Mouse (Mus musculus) heart, embryonic 11.5 days (tissue): ENCODE results near the gene Mlkl. TPM values are rescaled to one million over a fixed set of nuclear protein-coding genes. Genes with fewer than 3 reads are reported as not detected.
A peak's percentile ranks its signal among the peaks of the same experiment; 100 is the strongest.
"Not testable (repeated sequence)": the region's sequence is repeated elsewhere in the genome, so short reads cannot be mapped to it uniquely, and the experiment has no call there.

Experiments
- ATAC-seq: fragments of 200-750 bp; cut with Nextera tagmentation; replicated peaks from 2 replicates; pipeline ENCODE4 v1.8.0; 2017; ENCODE audit warnings: moderate library complexity; ENCODE audit not compliant: insufficient number of reproducible peaks, low FRiP score, low TSS enrichment
- H3K27ac ChIP-seq: fragments of 300-500 bp; sonication (generic); 2 replicates; pipeline ENCODE4 v1.5.1; 2014; ENCODE audit warnings: mild to moderate bottlenecking, low read depth, low read length
- H3K27me3 ChIP-seq: fragments of 300-500 bp; sonication (generic); 2 replicates; pipeline ENCODE4 v1.6.1; 2014; ENCODE audit warnings: mild to moderate bottlenecking, low read length, mixed read lengths; ENCODE audit not compliant: control insufficient read depth, insufficient read depth
- H3K36me3 ChIP-seq: fragments of 300-500 bp; sonication (generic); 2 replicates; pipeline ENCODE4 v1.6.1; 2014; ENCODE audit warnings: mild to moderate bottlenecking, low read length, moderate library complexity, mixed read lengths; ENCODE audit not compliant: control insufficient read depth, insufficient read depth
- H3K4me1 ChIP-seq: fragments of 300-500 bp; sonication (generic); 2 replicates; pipeline ENCODE4 v1.6.1; 2014; ENCODE audit warnings: low read length; ENCODE audit not compliant: control insufficient read depth, insufficient read depth
- H3K4me2 ChIP-seq: fragments of 300-500 bp; sonication (generic); 2 replicates; pipeline ENCODE4 v1.6.1; 2014; ENCODE audit warnings: mild to moderate bottlenecking, moderate library complexity
- H3K4me3 ChIP-seq: fragments of 300-500 bp; sonication (generic); 2 replicates; pipeline ENCODE4 v1.5.1; 2014; ENCODE audit warnings: low read depth, low read length
- H3K9ac ChIP-seq: fragments of 300-500 bp; sonication (generic); 2 replicates; pipeline ENCODE4 v1.6.1; 2014; ENCODE audit warnings: mild to moderate bottlenecking, low read depth, low read length, moderate library complexity
- H3K9me3 ChIP-seq: fragments of 300-500 bp; sonication (generic); replicated peaks from 2 replicates; pipeline ENCODE4 v1.6.1; 2016; ENCODE audit warnings: low read length; ENCODE audit not compliant: control insufficient read depth
- WGBS: fragments of 180-500 bp; shearing (Covaris S2); extraction: QIAGEN DNeasy Blood & Tissue Kit; methylation state at CpG from one replicate; pipeline ENCODE4 v1.1.7; 2014; ENCODE audit not compliant: insufficient replicate concordance; 5-methylcytosine and 5-hydroxymethylcytosine counted together
- polyA plus RNA-seq: library from polyadenylated mRNA; unstranded; fragments of >200 nt; fragmentation: Nextera tagmentation; extraction: Ambion mirVana; gene quantifications from 2 replicates; pipeline ENCODE4 v1.2.1, GENCODE M21; 2014

Mlkl gene
- polyA plus RNA-seq, 1 experiment from 2014 or later, result 1.7 TPM

DNA sequence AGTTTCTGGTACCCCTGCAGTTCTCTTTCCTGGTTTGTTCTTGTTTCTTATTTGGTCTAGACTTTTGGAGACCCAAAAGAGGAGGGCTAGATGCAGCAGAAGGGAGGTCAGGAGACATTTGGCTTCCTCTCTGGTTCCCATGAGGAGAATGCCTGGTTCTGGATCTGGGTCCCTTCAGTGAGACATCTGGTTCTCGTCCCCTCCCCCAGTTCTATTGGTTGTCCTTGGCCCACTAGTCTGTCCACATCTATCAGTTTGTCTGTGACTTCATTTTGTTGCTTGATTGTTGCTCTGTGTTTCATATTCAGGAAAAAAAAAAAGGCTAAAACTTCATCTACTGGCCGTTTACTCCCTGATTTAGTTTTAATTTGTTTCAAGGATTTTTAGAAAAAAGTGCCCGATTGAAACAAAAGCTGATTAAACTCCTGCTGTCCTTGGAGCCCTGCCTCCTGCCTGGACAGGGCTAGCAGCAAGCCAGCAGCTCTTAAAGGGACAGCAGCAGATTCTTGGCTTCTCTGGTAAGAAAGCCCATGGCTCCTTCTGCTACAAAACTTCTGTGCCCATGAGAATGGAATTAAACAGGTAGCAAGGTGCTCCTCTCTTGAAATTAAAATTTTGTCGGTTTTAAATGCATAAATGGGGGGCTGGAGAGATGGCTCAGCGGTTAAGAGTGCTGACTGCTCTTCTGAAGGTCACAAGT is 32.8 kb downstream of the Mlkl start:
- Histone ChIP-seq H3K4me3 (no peak overlapping the region), H3K27me3 (no peaks in the 10 kb centered on the region), H3K27ac (no peak overlapping the region), H3K4me1 (0 out of 2 replicates have a peak, but pooled peaks cover 3% of the 10 kb centered on the region), H3K4me2 (no peak overlapping the region), H3K9ac (no peak overlapping the region), H3K9me3 (no peaks in the 10 kb centered on the region), H3K36me3 (no peaks in the 10 kb centered on the region)
- 22% methylated on average over 5 of the region's 5 CpGs for WGBS
- no peak for ATAC-seq

DNA sequence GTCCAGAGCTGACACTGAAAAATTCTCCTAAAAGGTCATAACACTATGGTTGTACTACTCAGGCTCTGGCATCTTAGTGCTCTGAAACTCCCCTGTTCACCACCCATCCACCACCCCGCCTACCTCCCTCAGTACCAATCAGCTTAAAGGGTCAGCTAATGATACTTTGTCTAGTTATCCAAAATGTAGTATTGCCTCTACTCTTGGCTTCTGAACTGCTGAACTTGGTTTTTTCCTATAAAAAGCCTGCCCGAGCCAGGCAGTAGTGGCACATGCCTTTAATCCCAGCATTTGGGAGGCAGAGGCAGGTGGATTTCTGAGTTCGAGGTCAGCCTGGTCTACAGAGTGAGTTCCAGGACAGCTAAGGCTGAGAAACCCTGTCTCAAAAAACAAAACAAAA is 33.6 kb downstream of the Mlkl start:
- H3K9ac ChIP-seq, result no peak overlapping the region
- H3K4me3 ChIP-seq, result no peak overlapping the region
- no peak overlapping the region for H3K27ac ChIP-seq
- H3K4me2 ChIP-seq, result no peak overlapping the region
- WGBS, result 88% methylated on average over 3 of the region's 3 CpGs
- H3K4me1 ChIP-seq, result 0 out of 2 replicates have a peak, but pooled peaks cover 3% of the 10 kb centered on the region
- H3K27me3 ChIP-seq, result no peaks in the 10 kb centered on the region
- no peak for ATAC-seq
- H3K36me3 ChIP-seq, result no peaks in the 10 kb centered on the region
- H3K9me3 ChIP-seq, result no peaks in the 10 kb centered on the region

DNA sequence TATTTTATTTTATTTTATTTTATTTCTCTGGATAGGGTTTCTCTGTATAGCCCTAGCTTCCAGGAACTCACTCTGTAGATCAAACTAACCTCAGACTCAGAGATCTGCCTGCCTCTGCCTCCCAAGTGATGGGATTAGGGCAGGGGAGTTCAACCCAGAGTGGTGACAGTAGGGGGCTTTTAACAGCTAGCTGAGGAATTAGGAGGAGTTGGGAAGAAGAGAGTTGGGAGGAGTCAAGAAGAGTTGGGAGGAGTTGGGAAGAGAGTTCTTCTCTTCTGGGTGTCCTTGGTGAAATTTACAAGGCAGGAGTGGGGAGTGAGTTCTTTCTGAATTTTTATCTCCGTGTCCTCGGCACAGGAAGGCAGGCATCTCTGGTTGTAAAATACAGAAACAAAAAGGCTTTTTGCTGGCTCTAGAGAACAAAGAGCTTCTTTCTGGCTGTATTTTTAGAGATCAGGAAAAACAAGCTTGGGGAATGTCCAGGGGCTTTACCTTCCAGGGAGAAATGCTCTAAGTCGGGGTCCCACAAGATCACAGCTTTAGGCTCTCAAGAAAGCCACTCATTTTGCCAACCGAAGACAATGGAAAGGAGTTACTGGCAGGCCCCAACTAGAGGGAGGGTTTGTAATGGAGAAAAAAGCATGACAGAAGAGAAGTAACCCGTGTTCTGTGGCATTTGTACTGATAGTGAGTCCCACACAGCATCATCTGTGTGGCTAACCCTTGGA is 34.7 kb downstream of the Mlkl start:
- H3K4me3 ChIP-seq, H3K27me3 ChIP-seq, H3K4me2 ChIP-seq, H3K4me1 ChIP-seq, H3K9me3 ChIP-seq, H3K36me3 ChIP-seq, ATAC-seq, H3K9ac ChIP-seq, H3K27ac ChIP-seq: not testable (repeated sequence)
- WGBS, result 69% methylated on average over 5 of the region's 5 CpGs

DNA sequence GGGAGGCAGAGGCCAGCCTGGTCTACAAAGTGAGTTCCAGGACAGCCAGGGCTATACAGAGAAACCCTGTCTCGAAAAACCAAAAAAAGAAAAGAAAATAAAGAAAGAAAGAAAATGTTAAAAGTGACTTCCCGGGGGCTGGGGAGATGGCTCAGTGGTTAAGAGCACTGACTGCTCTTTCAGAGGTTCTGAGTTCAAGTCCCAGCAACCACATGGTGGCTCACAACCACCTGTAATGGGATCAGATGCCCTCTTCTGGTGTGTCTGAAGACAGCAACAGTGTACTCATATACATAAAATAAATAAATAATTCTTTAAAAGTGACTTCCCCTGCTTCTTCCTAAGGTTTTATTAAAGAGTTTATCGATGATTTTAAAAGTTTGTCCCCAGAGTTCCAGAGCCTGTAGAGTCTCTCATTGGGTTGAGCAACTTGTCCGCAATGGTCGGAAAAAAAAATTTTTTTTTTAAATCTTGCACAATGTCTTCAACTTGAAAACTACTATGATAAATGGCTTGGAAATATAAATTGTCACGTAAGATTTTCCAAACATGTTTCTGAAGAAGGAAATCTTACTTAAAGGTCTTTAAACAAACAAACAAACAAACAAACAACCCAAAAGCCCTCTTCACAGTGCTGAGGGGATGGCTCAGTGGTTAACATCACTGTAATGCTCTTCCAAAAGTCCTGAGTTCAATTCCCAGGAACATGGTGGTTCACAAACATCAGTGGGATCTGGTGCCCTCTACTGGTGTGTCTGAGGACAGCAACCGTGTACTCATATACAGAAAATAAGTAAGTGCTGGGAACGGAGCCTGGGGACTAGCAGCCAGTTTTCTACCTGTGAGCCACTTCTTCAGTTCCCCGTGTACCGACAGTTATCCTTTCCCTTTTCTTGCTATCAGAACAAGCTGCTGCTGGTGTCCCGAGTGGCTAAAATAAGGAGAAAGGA is 37.1 kb downstream of the Mlkl start:
- Histone ChIP-seq H3K27ac (peak overlapping the region; percentile 30), H3K9ac (0 out of 2 replicates have a peak overlapping the region, but pooled peaks have one; percentile 0), H3K4me3 (peak overlapping the region; percentile 97), H3K27me3 (no peaks in the 10 kb centered on the region), H3K9me3 (no peaks in the 10 kb centered on the region), H3K4me1 (0 out of 2 replicates have a peak, but pooled peaks cover 3% of the 10 kb centered on the region), H3K4me2 (peak overlapping the region; percentile 60), H3K36me3 (peaks cover 9% of the 10 kb centered on the region)
- ATAC-seq, result no peak
- WGBS, result 60% methylated on average over 11 of the region's 11 CpGs

DNA sequence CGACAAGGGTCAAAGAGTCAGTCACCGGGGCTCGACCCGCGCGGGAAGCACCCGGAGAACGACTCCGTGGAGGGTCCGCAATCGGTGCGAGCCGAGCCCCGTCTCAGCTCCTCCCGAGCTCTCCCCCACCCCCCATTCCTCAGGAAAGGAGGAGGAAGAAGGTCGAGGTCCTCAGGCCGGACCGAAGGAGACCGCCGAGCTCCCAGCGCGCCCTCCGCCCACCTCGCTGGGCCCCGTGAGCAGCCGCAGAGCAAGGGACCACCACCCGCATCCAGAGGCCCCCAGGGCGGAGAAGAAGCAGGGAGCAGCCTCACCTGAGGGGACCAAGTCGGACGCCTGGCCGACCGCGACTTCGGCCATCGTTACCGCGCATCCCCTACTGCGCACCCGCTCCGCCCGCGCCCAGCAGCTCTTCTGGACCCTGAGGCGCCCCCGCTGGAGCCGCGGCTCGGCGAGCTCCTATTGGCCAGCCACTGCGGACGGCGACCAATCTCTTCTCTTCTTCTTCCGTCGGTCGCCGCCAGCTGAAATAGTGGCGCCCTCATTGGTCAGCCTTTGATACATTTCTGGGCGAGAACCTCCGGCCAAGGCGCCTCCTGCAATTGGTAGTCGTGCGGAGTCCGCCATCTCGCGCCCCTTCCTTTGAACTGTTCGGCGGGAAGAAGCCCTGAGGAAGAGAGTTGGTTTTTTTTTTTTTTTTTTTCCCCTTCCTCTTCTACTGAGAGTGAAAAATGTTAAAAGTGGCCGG is 38.0 kb downstream of the Mlkl start, which contains the start of gene Rfwd3:
Rfwd3 (minus strand) TSS at position 402 of the 748 bp plus-strand sequence.
- 0 out of 2 replicates have a peak, but pooled peaks cover 2% of the 10 kb centered on the region for H3K4me1 ChIP-seq
- H3K4me3 ChIP-seq, result peak within 1 kb of the TSS; percentile 97
- ATAC-seq, result peak; percentile 97
- peak within 1 kb of the TSS; percentile 95 for H3K9ac ChIP-seq
- 0% methylated on average over 65 of the region's 67 CpGs for WGBS
- H3K27ac ChIP-seq, result peak within 1 kb of the TSS; percentile 94
- no peaks in the 10 kb centered on the region for H3K27me3 ChIP-seq
- H3K9me3 ChIP-seq, result no peaks in the 10 kb centered on the region
- peaks cover 13% of the 10 kb centered on the region for H3K36me3 ChIP-seq
- peak within 1 kb of the TSS; percentile 60 for H3K4me2 ChIP-seq

- peak overlapping the region; percentile 94 for H3K27ac ChIP-seq
- H3K27me3 ChIP-seq, result no peaks in the 10 kb centered on the region
- H3K9me3 ChIP-seq, result no peaks in the 10 kb centered on the region
- H3K4me3 ChIP-seq, result peak overlapping the region; percentile 97
- peak; percentile 25; the same call in 1 of the 2 replicates for ATAC-seq
- H3K4me2 ChIP-seq, result peak overlapping the region; percentile 60
- WGBS, result under 1% methylated on average over 28 of the region's 28 CpGs
- H3K36me3 ChIP-seq, result peaks cover 13% of the 10 kb centered on the region
- peak overlapping the region; percentile 95 for H3K9ac ChIP-seq
- H3K4me1 ChIP-seq, result no peaks in the 10 kb centered on the region
Measured at GRCm38 (mm10) chr8:111299363-111299820, 38.6 kb downstream of the Mlkl start.

GRCm38 (mm10) chr8:111298011-111298410 is 40.0 kb downstream of the Mlkl start:
- H3K27me3 ChIP-seq, result no peaks in the 10 kb centered on the region
- H3K4me3 ChIP-seq, result no peak overlapping the region
- H3K9ac ChIP-seq, result no peak overlapping the region
- H3K4me1 ChIP-seq, result no peaks in the 10 kb centered on the region
- H3K36me3 ChIP-seq, result peaks cover 19% of the 10 kb centered on the region
- ATAC-seq, result no peak
- WGBS, result 88% methylated on average over 1 of the region's 1 CpGs
- no peak overlapping the region for H3K27ac ChIP-seq
- H3K4me2 ChIP-seq, result peak overlapping the region; percentile 34
- H3K9me3 ChIP-seq, result no peaks in the 10 kb centered on the region
